Mouse (Mus musculus): ENCODE data around the gene Mok. TPM values are rescaled to one million over a fixed set of nuclear protein-coding genes. Genes with fewer than 3 reads are reported as not detected.
A peak's percentile ranks its signal among the peaks of the same experiment; 100 is the strongest.

Mok gene
- total and polyA plus RNA-seq, 2 experiments from 2014 or later, result 7.4 to 11.8 TPM

- ATAC-seq (no peak), DNase-seq (ENCODE audit: low spot score) (no peak)
- TF ChIP-seq CTCF (IDR thresholded peaks at IDR 0.05; ENCODE audit: low read depth), result no peak
- Histone ChIP-seq H3K36me3 (ENCODE audit: insufficient read depth, low read length) (no peaks in the 10 kb centered on the region), H3K27me3 (ENCODE audit: insufficient read depth, low read length) (no peaks in the 10 kb centered on the region), H3K4me3 (ENCODE audit: low read length) (no peak overlapping the region), H3K27ac (no peak overlapping the region), H3K9me3 (ENCODE audit: low read length) (no peaks in the 10 kb centered on the region), H3K4me1 (ENCODE audit: insufficient read depth, low read length) (0 out of 2 replicates have a peak, but pooled peaks cover 5% of the 10 kb centered on the region), H3K4me2 (ENCODE audit: low read depth, low read length) (no peak overlapping the region), H3K9ac (replicated peaks; ENCODE audit: low read length) (no peak overlapping the region)
- 76% methylated on average over 5 of the region's 5 CpGs for WGBS
Observed at GRCm38 (mm10) chr12:110841731-110842493, 1.2 kb upstream of the Mok start.

DNA sequence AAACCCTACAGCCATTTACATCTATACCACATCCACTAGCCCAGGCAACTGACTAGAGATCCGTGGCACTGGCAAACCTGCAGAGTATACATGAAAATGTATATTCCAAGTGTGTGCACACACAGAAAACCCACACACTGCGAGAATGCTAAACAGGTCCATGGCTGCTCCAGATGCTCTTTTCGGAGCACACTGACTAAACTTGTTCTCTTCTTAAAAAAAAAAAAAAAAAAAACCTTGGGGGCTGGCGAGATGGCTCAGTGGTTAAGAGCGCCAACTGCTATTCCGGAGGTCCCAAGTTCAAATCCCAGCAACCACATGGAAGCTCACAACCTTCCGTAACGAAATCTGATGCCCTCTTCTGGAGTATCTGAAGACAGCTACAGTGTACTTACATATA, 2.9 kb downstream of the Mok start:
- TF ChIP-seq CTCF (IDR thresholded peaks at IDR 0.05; ENCODE audit: low read depth), result no peak
- Histone ChIP-seq H3K9me3 (ENCODE audit: low read length) (no peaks in the 10 kb centered on the region), H3K36me3 (ENCODE audit: insufficient read depth, low read length) (no peaks in the 10 kb centered on the region), H3K27ac (no peak overlapping the region), H3K4me3 (ENCODE audit: low read length) (no peak overlapping the region), H3K4me1 (ENCODE audit: insufficient read depth, low read length) (0 out of 2 replicates have a peak, but pooled peaks cover 3% of the 10 kb centered on the region), H3K9ac (replicated peaks; ENCODE audit: low read length) (no peak overlapping the region), H3K4me2 (ENCODE audit: low read depth, low read length) (no peak overlapping the region), H3K27me3 (ENCODE audit: insufficient read depth, low read length) (no peaks in the 10 kb centered on the region)
- ATAC-seq (no peak), DNase-seq (ENCODE audit: low spot score) (no peak)
- WGBS, result 78% methylated on average over 8 of the region's 8 CpGs

GRCm38 (mm10) chr12:110837192-110837841, 3.4 kb downstream of the Mok start:
- no peak; the same call in 1 of the 2 replicates for ATAC-seq

DNA sequence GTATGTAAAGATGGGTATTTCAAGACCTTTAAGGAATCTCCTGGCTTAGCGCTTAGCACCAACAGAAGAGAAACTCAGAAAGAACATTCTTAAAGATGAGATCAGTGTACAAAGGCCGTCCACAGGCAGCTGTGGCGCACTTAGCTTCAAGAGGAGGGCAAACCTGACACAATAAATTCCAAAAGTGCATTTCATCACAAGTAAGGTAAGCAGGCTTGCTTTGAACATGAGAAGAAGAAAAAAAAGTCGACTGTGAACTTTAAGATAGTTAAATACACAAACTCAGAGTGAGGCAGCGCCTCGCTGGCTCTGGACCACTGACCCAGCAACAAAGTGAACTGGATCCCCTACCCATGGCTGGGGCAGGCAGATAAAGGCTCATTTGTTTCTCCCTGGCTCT, 4.0 kb downstream of the Mok start:
- Histone ChIP-seq H3K9me3 (ENCODE audit: low read length) (no peaks in the 10 kb centered on the region), H3K27ac (peak overlapping the region; percentile 70), H3K27me3 (ENCODE audit: insufficient read depth, low read length) (no peaks in the 10 kb centered on the region), H3K9ac (replicated peaks; ENCODE audit: low read length) (no peak overlapping the region), H3K4me3 (ENCODE audit: low read length) (no peak overlapping the region), H3K4me2 (ENCODE audit: low read depth, low read length) (0 out of 2 replicates have a peak overlapping the region, but pooled peaks have one; percentile 6), H3K36me3 (ENCODE audit: insufficient read depth, low read length) (no peaks in the 10 kb centered on the region), H3K4me1 (ENCODE audit: insufficient read depth, low read length) (0 out of 2 replicates have a peak, but pooled peaks cover 3% of the 10 kb centered on the region)
- no peak for DNase-seq (ENCODE audit: low spot score)
- 31% methylated on average over 6 of the region's 6 CpGs for WGBS
- no peak for TF ChIP-seq CTCF (IDR thresholded peaks at IDR 0.05; ENCODE audit: low read depth)
- no peak; the same call in 1 of the 2 replicates for ATAC-seq

More at GRCm38 (mm10) chr12:110837192-110837841, 3.4 kb downstream of the Mok start:
- Histone ChIP-seq H3K36me3 (ENCODE audit: insufficient read depth, low read length) (no peaks in the 10 kb centered on the region), H3K9ac (replicated peaks; ENCODE audit: low read length) (0 out of 2 replicates have a peak overlapping the region, but pooled peaks have one; percentile 14), H3K4me1 (ENCODE audit: insufficient read depth, low read length) (0 out of 2 replicates have a peak, but pooled peaks cover 3% of the 10 kb centered on the region), H3K4me3 (ENCODE audit: low read length) (no peak overlapping the region), H3K4me2 (ENCODE audit: low read depth, low read length) (0 out of 2 replicates have a peak overlapping the region, but pooled peaks have one; percentile 6), H3K9me3 (ENCODE audit: low read length) (no peaks in the 10 kb centered on the region), H3K27me3 (ENCODE audit: insufficient read depth, low read length) (no peaks in the 10 kb centered on the region), H3K27ac (peak overlapping the region; percentile 70)
- DNase-seq (ENCODE audit: low spot score), result no peak
- no peak for TF ChIP-seq CTCF (IDR thresholded peaks at IDR 0.05; ENCODE audit: low read depth)
- 29% methylated on average over 5 of the region's 5 CpGs for WGBS

DNA sequence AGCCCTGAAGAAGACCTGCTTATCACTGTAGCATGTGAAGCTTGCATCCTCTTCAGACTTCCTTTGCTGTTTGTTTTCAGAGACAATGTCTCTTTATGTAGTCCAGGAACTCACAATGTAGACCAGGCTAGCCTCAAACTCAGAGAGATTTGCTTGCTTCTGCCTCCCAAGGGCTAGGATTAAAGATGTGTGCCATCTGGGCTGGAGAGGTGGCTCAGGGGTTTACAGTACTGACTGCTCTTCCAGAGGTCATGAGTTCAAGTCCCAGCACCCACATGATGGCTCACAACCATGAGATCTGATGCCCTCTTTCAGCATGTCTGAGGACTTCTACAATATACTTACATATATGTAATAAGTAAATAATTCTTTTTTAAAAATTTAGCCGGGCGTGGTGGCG, 5.6 kb downstream of the Mok start:
- Histone ChIP-seq H3K9me3 (ENCODE audit: low read length) (no peaks in the 10 kb centered on the region), H3K36me3 (ENCODE audit: insufficient read depth, low read length) (no peaks in the 10 kb centered on the region), H3K4me3 (ENCODE audit: low read length) (no peak overlapping the region), H3K4me2 (ENCODE audit: low read depth, low read length) (no peak overlapping the region), H3K27me3 (ENCODE audit: insufficient read depth, low read length) (no peaks in the 10 kb centered on the region), H3K4me1 (ENCODE audit: insufficient read depth, low read length) (0 out of 2 replicates have a peak, but pooled peaks cover 3% of the 10 kb centered on the region), H3K27ac (no peak overlapping the region), H3K9ac (replicated peaks; ENCODE audit: low read length) (no peak overlapping the region)
- no peak for TF ChIP-seq CTCF (IDR thresholded peaks at IDR 0.05; ENCODE audit: low read depth)
- ATAC-seq, result no peak
- DNase-seq (ENCODE audit: low spot score), result no peak
- 95% methylated on average over 3 of the region's 3 CpGs for WGBS

DNA sequence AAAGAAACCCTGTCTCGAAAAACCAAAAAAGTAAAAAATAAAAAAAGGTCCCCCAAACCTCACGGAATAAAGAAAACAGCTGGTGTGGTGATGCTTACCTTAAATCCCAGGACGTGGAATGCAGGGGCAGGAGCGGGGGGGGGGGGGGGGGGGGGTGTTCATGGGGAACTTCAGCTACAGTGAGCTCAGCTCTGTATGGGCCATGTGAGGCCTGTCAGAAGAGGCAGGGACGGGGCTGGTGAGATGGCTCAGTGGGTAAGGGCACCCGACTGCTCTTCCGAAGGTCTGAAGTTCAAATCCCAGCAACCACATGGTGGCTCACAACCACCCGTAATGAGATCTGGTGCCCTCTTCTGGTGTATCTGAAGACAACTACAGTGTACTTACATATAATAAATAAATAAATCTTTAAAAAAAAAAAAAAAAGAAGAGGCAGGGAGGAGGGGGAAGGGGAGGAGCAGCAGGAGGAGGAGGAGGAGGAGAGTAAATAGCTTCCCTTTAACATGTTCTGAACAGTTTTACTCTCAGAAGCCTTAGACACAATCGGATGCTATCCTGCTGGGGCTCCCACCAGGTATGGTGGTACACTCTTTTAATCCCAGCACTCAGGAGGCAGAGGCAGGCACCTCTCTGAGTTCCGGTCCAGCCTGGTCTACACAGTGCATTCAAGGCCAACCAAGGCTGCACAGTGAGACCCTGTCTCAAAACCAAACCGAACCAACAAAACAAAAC, 10.3 kb downstream of the Mok start:
- DNase-seq (ENCODE audit: low spot score) (no peak), ATAC-seq (no peak)
- no peaks in the 10 kb centered on the region for H3K36me3 ChIP-seq (ENCODE audit: insufficient read depth, low read length)
- H3K9ac ChIP-seq (replicated peaks; ENCODE audit: low read length), result no peak overlapping the region
- no peak overlapping the region for H3K27ac ChIP-seq
- H3K4me2 ChIP-seq (ENCODE audit: low read depth, low read length), result no peak overlapping the region
- no peak for TF ChIP-seq CTCF (IDR thresholded peaks at IDR 0.05; ENCODE audit: low read depth)
- no peaks in the 10 kb centered on the region for H3K9me3 ChIP-seq (ENCODE audit: low read length)
- H3K27me3 ChIP-seq (ENCODE audit: insufficient read depth, low read length), result no peaks in the 10 kb centered on the region
- no peaks in the 10 kb centered on the region for H3K4me1 ChIP-seq (ENCODE audit: insufficient read depth, low read length)
- H3K4me3 ChIP-seq (ENCODE audit: low read length), result no peak overlapping the region
- 86% methylated on average over 9 of the region's 11 CpGs for WGBS
